Mouse (Mus musculus) heart, postnatal 4 days (tissue): Measurements from ENCODE around the gene Ppox. TPM values are rescaled to one million over a fixed set of nuclear protein-coding genes. Genes with fewer than 3 reads are reported as not detected.

Source experiments
- DNase-seq: peaks from one replicate; pipeline ENCODE4 v3.0.0; 2021
- total RNA-seq, 2 experiments: library from RNA; stranded (reverse); gene quantifications; 2 replicates each; pipeline ENCODE4 v1.2.3; 2021

The Ppox gene
- total RNA-seq, 2 experiments from 2014 or later = 22.3 to 23.4 TPM

GRCm38 (mm10) chr1:171265971-171266744 lies 14.8 kb downstream of the Ppox start:
- no peak for DNase-seq

DNA sequence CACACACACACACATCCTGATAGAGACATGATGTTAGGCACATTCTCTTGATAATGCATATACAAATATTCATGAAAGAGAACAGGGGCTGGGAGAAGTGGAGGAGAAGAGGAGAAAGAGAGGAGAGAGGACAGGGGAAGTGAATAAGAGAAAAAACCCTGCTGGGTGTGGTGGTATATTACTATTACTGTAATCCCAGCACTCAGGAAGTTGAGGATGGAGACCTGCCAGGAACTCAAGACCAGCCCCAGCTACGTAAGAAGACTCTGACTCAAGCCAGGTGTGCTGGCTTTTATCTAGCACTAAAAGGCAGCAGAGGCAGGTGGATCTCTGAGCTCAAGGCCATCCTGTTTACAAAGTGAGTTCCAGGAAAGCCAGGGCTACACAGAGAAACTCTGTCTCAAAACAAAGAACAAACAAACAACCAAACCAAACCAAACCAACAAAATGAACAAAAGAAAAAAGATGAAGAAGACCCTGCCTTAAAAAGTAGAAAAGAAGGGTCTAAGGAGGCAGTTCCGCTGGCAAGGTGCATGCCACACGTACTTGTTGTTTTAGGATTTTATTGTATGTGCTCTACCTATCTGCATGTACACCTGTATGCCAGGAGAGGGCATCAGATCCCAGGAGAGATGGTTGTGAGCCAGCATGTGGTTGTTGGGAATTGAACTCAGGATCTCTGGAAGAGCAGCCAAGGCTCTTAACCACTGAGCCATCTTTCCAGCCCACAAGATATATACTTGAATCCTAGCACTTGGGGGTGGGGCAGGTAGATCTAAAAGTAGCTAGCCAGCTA lies 17.1 kb downstream of the Ppox start:
- DNase-seq = no peak

DNA sequence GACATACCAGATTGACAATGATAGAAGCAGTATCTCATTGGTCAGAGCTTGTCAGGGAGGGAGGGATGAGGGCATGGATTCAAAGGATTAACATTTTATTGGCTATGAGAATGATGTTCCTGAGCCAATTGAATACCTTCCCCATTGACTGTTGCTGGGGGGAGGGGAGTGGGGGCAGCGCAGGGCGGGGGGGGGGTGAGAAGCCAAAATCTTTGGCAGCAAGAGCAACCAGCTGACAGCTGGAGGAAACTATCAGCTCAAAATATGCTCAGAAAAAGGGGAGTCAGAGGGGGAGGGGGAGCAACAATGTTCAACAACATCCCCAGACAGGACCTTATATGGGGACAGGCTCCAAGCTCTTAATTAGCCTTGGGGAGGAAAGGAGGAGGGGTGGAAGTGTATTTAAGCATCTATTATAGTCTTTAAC lies 17.8 kb downstream of the Ppox start:
- peak; percentile 73 for DNase-seq

DNA sequence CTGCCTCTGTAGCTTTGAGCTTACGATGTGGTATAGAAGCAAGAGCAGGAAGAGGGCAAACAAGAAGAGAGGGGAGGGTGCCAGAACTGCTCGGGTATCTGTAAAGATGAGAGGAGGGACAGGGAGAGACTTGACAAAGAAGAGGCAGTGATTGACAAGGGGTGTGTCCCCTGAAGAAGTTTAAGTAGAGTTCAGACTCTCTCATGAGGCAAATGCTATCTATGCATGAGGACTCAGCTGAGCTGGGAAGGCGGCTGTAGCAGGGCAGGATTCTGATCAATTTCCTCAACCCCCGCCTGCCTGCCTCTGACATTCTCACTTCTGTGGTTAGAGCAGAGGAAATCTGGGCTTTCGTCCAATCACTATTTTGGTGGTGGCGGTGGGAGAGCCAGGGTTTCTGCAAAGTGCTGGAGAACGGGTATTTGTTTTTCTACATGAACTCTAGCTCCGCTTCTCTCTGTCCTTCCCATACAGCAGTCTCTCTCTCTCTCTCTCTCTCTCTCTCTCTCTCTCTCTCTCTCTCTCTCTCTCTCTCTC lies 18.3 kb downstream of the Ppox start:
- DNase-seq = peak; percentile 85

DNA sequence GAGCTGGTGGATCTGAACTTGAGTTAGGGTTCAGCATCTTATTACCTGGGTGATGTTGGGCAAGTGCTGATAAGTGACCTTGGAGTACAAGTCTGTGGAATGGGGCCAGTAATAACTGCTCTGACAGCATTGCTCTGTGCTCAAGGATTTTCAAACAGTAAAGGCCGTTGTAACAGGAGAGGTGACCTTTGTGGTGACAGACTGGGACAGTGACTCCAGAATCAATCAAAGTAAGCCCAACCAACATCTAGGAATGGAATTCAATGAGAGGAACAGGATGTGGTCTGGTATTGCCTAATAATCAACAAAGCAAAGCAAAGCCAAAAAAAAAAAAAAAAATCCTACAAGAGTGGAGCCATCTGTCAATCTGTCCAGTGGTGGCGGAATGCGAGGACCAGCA lies 20.7 kb downstream of the Ppox start:
- DNase-seq = no peak

DNA sequence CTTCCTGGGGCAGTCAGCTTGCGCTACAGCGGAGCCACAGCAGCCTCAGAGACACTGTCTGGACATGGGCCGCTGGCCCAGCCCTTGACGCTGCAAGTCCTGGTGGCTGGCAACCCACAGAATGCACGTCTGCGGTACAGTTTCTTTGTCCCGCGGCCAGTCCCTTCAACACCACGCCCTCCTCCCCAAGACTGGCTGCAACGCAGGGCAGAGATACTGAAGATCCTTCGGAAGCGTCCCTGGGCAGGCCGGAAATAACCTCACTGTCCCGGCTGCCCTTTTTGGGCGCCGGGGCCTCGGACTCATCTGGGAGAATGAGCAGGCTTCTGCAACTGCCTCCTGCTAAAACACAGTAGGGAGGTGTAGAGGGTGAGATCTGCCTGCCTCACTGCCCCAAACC lies 22.1 kb downstream of the Ppox start:
- DNase-seq = no peak

DNA sequence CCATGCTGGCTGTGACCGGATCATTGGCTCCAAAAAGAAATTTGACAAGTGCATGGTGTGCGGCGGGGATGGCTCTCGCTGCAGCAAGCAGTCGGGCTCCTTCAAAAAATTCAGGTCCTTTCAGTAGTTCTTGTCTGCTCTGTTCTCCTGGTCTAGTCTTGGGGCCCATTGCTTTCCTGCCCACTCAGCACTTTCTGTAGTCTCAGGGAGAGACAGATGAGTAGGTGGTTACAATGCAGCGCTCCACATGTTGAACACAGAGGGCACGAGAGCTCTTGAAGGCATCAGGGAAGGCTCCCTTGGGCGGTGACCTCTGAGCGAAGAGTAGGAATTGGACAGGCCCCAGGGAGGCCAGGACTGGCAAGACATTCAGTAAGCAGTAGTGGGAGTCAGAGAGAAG lies 23.2 kb downstream of the Ppox start:
- no peak for DNase-seq

DNA sequence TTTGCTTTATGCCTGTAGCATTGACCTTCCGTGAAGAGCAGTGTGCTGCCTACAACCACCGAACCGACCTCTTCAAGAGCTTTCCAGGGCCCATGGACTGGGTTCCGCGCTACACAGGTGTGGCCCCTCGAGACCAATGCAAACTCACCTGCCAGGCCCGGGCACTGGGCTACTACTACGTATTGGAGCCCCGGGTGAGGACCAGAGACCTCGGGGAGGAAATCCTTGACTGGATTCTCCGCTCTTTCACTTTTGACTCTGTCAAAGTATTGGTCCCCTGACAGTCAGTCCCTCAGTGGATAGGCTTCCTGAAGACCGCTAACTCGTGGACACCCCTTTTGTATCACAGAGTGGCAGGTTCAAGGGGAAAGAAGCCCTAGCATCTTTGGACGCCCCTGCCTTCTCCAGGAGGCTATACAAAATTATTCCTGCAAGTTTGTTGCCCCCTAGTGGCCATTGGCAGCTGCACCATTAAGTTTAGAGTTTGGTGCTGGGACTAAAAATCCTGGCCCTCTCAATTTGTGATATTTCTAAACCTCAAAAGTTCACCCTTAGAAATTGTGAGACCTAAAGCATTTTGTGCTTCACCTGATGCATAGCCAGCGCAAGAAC lies 23.9 kb downstream of the Ppox start:
- peak; percentile 78 for DNase-seq

GRCm38 (mm10) chr1:171256095-171256818 lies 24.7 kb downstream of the Ppox start:
- no peak for DNase-seq

DNA sequence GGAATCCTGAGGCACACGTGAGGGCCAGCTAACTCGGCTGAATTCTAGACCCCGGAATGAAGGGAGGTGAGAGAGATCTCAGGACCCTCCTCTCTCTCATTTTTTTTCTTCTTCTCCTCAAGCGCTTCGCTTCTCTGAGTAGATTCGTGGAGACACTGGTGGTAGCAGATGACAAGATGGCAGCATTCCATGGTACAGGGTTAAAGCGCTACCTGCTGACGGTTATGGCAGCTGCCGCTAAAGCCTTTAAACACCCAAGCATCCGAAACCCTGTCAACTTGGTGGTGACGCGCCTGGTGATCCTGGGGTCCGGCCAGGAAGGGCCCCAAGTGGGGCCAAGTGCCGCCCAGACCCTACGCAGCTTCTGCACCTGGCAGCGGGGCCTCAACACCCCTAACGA lies 28.6 kb downstream of the Ppox start:
- no peak for DNase-seq

DNA sequence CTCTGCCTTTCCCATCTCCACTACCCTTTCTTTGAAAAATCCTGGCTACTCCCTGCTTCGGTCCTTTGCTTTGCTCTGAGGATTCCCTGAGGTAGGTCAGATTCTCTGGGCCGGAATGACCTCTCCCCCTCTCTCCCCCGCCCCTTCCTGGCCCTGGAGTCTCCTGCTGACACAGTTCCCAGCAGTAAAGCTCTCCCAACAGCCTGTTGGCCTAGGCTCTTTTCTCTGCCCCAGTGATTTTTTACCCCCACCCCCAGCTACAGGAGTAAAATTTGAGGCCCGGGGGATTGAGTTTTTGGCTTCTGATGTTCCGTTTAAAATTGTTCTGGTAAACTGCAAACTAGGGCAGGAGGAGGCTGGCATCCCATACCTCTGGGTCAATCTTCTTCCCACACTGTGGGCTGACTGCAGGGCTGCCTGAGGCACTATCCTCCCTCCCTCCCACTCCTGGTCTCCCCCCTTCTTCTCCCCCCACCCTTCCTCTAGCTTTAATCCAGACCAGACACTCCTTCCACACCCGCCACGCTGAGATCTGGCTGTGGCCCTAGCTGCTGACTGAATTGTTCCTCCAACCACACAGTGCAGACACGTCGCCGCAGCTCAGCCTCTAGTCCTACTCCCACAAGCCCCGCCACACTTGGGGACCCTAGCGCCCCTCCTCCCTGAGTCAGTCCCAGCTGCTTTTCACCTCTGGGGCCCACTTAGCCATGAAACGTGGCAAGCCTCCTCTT lies 29.2 kb downstream of the Ppox start:
- peak; percentile 58 for DNase-seq

GRCm38 (mm10) chr1:171250680-171251593 lies 30.0 kb downstream of the Ppox start, which contains the start of gene Ndufs2:
Gene Ndufs2 (minus strand): TSS chr1:171251388.
- DNase-seq = peak; percentile 52

DNA sequence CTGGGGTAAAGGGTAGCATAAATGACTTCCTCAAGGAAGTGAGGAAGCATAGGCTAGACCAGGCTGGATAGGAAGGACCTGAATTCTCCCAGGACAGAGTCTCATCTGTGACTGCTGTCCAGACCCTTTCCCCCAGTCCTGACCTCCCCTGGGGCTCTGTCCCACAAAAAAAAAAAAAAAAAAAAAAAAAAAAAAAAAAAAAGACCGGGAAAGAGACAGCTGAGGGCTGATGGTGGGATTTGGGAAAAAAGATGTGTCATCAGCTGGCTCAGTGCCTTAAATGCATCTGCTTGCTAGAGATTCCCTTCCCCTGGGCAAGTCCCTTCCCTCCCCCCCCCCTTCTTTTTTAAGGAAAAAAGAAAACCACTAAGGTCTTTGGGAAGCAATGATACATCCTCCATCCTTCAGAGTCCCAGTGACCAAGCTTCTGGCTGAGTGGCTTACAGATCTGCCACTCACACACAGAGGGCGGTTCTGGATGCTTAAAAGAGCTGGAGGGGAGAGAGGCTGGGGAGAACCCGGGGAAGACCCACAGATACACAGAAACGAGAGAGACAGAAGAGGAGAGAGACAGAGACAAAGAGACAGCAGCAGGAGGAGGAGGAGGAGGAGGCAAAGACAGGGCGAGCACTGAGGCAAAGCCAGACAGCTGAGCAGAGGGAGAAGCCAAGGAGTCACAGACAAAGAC lies 30.9 kb downstream of the Ppox start, which contains the start of gene Adamts4:
Gene Adamts4 (plus strand): TSS at position 509 of the 688 bp plus-strand sequence.
- DNase-seq = peak; percentile 75

GRCm38 (mm10) chr1:171248386-171249226 lies 32.4 kb downstream of the Ppox start:
- DNase-seq = no peak

DNA sequence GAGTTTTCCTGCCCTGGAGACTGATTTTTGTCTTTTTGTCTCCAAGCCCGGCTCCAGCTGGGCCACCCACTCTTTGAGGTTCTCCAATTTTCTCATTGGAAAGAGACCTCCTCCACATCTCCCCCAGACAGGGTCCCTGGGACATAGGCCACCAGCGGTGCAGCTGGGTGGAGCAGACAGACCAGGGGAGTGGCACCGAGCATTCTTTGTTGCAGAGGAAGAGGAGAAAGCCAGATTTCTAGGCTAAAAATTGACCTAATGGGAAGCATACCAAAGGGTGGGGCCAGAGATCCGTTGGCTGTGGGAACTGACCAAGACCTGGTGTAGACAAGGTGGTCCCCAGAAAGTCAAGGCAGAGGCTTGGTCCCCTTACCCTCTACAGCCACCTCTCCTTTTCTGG lies 33.1 kb downstream of the Ppox start:
- DNase-seq = peak; percentile 54

GRCm38 (mm10) chr1:171247453-171247841 lies 33.5 kb downstream of the Ppox start:
- DNase-seq = no peak

DNA sequence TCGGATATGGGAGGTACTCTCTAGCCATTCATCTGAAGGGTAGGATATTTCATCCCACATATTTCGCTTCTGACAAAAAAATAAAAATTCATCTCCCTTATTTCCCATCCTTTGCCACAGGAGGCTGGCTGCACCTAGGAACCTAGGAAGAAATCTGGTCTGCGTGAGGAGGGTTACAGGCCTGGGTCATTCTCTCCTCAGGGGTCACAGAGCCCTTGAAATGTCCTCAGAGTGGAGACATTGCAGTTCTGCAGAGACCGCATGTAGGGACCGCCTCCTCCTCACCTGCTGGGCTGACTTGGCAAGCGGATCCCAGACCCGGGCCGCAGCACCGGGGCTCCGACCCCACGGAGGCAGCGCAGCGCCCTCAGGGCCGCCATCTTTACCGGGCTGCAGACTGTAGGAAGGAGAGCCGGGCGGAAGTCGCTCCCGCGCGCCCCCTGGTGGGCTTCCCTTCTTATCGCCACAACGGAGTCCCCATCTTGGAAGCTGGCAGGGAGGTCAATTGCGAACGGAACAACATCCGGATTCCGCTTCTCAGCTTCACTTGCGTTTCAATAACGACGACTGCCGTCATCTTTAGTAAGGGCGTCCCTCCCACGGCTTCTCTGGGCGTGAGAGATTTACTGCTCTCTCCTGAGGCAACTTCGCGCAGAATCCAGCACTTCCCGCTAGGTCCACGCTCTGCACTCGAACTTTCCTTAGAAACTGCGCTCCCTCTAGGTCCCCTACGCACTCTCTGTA lies 34.1 kb downstream of the Ppox start:
- DNase-seq = peak; percentile 98

DNA sequence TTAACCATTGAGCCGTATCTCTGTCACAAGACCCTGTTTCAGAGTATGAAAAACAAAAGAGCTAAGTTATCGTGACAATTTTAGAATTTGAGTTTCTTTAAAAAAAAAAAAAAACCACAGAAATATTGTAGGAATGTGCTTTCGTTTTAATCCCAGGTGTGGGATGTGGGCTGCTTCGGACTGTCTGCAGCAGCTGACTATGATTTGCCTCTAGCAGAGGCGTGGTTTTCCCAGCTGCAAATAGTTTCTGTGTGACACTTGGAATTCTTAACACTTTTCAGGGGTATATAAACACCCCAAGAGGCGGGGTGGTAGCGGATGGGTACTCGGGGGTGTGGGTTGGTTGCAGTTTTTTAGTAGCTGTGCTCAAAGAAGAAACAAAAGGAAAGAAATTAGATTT lies 35.6 kb downstream of the Ppox start:
- DNase-seq = no peak
